Mouse (Mus musculus) heart, adult 8-10 months (tissue): ENCODE data around the gene Foxc2. TPM values are rescaled to one million over a fixed set of nuclear protein-coding genes. Genes with fewer than 3 reads are reported as not detected.

Experiments
- DNase-seq: peaks from one replicate; pipeline ENCODE4 v3.0.0; 2022; ENCODE audit warnings: low spot score
- total RNA-seq, 4 experiments: library from RNA; stranded (reverse); gene quantifications; 2 replicates each; pipeline ENCODE4 v1.2.4; 2022

Gene Foxc2
- total RNA-seq, 4 experiments from 2014 or later = 1.4 to 2.2 (median 1.6) TPM

GRCm38 (mm10) chr8:121086004-121086900 is 29.7 kb upstream of the Foxc2 start:
- no peak for DNase-seq

GRCm38 (mm10) chr8:121088281-121088680 is 27.7 kb upstream of the Foxc2 start:
- DNase-seq = no peak

DNA sequence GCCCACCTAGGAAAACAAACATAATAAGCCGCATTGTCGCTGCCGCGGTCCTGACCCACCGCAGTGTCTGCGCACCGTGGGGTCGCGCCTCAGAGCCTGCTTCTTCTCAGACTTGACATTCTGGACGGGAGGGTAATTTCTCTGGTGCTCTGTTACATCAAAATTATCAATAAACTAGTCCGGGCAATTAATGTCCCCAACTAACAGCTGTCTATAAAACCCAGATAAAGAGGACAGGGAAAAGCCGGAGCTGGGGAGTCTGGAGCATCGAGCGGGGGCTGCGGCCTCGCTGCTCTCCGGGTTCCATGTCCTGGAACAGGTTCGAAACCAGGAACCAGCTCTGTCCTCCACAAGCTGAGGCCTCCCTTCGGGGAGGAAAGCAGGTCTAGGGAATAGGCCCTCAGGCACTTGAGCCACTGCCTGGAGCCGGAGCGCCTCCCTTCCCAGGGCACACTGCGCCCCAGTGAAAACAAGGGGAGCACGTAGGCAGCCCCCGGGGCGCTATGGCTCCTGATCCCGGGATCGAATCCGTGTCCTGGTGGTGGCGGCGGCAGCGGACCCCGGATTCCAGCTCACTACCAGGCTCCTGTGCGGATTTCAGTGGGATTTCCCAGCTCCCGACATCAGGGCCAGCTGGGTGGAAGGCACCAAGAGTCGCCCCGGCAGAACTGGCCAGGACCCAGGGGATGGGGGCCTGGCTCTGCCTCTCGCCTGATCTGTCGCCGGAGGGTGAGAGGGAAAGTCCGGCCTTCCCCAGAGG is 26.9 kb upstream of the Foxc2 start:
- DNase-seq = no peak

- no peak for DNase-seq
These were observed 26.2 kb upstream of the Foxc2 start for GRCm38 (mm10) chr8:121089631-121090380.

GRCm38 (mm10) chr8:121090716-121091115 is 25.3 kb upstream of the Foxc2 start:
- DNase-seq = no peak

- DNase-seq = no peak
These were observed 23.8 kb upstream of the Foxc2 start for GRCm38 (mm10) chr8:121092141-121092540.

GRCm38 (mm10) chr8:121092627-121093026 is 23.3 kb upstream of the Foxc2 start:
- DNase-seq = peak; percentile 81

DNA sequence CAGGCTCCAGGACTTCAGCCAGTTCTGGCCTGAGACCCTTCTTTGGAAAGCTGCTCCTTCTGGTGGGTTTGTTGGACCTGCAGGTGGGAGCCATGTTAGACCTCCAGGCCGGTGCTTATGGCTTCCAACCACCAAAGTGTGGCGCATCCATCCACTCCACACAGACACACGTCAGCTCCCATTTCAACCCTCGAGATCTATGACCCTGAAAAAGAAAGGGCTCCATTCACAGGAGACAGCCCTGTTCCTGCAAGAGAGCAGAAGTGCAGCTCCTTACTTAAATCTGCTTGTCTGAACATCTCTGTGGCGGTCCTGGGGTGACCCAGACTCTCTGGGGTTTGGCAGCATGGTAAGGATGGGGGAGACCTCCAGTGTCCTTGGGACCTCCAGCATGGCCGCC is 22.5 kb upstream of the Foxc2 start:
- no peak for DNase-seq

GRCm38 (mm10) chr8:121104049-121104818 is 11.7 kb upstream of the Foxc2 start:
- peak; percentile 75 for DNase-seq

- DNase-seq = peak; percentile 98
These were observed 8.0 kb upstream of the Foxc2 start, which contains the start of gene Mthfsd for GRCm38 (mm10) chr8:121107668-121108656. Gene Mthfsd, minus strand, starts transcription at chr8:121108392.

DNA sequence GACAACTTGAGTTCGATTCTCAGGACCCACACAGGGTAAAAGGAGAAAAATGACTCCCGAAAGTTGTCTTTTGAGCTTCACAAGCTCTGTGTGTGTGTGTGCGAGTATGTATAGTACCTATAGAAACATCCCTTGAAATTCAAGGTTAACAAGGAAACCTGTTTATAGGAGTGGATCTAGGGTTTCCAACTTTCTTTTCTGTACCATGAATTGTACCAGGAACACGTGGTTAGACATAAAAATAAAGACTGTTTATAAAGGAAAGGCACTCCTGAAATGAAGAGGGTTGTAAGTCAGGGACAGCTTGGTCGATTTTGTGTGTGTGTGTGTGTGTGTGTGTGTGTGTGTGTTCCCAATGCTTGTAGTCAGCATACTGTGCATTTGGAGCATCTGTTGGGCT is 7.3 kb upstream of the Foxc2 start:
- no peak for DNase-seq

DNA sequence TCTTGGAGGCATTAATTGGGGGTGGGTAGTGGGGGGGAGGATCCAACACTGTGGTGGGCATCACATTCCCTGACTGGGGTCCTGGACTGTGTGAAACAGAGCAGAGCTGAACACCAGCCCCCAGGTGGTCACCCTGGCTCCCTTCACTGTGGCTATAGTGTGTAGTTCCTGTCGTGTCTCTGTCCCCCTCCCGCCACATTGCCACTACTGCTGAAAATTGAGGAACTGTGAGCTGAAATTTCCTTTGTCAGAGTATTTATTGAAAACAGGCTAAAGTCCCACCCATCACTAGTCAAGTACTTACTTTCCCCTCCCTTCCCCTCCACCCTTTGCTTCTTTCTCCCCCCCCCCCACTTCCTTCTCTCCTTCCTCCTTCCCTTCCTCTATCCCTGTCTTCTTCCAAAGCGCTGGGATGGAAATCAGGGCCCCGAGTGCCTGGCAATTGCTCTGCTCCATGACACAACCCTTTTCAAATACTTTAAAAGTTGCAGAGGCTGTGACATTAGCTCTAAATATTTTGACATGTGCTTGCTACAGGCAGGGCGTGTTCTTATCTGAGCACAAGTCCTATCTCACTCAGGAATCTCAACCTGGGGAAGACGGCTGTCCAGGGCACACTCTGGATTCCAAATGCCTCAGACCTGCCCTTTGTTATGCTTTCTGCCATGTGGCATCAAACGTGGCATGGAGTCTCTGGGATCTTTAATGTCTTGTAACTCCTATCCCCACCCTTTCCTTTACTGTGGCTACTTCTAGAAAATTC is 4.6 kb upstream of the Foxc2 start:
- DNase-seq = no peak

GRCm38 (mm10) chr8:121113261-121113660 is 2.7 kb upstream of the Foxc2 start:
- peak; percentile 98 for DNase-seq

DNA sequence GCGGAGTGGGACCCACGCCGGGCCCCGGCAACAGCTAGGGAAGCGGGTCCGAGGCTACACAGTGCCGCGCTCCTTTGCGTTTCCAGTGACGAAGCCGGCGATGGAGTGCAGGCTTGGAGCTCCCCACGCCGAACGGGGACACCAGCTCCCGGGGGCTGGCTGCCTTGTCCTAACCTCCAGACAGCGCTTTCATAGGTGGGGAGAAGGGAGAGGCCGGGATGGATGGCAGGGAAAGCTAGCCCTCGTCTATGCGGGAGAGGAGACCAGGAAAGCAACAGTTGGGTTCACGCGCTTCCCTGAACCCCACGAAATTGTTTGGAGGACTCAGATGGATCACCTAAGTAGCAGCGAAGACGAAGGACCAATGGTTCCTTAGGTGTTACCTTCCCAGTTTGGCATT is 835 bp upstream of the Foxc2 start:
- no peak for DNase-seq

DNA sequence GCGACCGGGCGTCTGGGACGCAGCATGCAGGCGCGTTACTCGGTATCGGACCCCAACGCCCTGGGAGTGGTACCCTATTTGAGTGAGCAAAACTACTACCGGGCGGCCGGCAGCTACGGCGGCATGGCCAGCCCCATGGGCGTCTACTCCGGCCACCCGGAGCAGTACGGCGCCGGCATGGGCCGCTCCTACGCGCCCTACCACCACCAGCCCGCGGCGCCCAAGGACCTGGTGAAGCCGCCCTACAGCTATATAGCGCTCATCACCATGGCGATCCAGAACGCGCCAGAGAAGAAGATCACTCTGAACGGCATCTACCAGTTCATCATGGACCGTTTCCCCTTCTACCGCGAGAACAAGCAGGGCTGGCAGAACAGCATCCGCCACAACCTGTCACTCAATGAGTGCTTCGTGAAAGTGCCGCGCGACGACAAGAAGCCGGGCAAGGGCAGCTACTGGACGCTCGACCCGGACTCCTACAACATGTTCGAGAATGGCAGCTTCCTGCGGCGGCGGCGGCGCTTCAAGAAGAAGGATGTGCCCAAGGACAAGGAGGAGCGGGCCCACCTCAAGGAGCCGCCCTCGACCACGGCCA is 717 bp downstream of the Foxc2 start:
- DNase-seq = no peak

DNA sequence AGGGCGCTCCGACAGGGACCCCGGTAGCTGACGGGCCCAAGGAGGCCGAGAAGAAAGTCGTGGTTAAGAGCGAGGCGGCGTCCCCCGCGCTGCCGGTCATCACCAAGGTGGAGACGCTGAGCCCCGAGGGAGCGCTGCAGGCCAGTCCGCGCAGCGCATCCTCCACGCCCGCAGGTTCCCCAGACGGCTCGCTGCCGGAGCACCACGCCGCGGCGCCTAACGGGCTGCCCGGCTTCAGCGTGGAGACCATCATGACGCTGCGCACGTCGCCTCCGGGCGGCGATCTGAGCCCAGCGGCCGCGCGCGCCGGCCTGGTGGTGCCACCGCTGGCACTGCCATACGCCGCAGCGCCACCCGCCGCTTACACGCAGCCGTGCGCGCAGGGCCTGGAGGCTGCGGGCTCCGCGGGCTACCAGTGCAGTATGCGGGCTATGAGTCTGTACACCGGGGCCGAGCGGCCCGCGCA is 1.2 kb downstream of the Foxc2 start:
- no peak for DNase-seq

- DNase-seq = no peak
These were observed 1.9 kb downstream of the Foxc2 start for GRCm38 (mm10) chr8:121117906-121118305.

DNA sequence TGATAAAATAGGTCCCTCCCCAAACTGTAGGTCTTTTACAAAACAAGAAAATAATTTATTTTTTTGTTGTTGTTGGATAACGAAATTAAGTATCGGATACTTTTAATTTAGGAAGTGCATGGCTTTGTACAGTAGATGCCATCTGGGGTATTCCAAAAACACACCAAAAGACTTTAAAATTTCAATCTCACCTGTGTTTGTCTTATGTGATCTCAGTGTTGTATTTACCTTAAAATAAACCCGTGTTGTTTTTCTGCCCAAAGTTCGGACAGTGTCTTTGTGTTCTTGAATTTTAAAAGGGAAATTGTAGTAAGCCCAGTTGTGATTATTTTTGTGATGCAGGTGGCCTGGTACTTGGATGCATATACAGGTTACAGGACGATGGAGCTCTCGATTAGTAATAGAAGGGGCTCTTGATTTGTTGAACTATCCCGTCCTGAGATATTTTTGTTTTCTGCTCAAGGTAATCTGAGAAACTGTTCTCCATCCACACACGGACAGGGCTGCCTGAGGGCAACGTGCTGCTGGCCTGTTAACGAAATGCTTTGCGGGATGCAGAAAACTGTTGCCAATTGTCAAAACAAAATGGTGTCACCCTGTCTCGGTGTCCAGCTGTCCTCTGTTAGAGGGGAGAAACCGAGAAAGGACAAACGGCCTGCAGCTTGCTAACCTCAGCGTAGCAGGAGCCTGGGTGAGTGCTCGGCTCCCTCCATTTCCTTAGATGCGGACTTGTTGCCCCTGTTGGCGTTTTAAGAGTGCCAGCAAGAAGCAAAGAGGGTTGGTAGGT is 2.9 kb downstream of the Foxc2 start:
- DNase-seq = no peak
